Mouse (Mus musculus): Measurements from ENCODE around the gene Snx4.
"Not testable (repeated sequence)": the region's sequence is repeated elsewhere in the genome, so short reads cannot be mapped to it uniquely, and the experiment has no call there.

The Snx4 gene

DNA sequence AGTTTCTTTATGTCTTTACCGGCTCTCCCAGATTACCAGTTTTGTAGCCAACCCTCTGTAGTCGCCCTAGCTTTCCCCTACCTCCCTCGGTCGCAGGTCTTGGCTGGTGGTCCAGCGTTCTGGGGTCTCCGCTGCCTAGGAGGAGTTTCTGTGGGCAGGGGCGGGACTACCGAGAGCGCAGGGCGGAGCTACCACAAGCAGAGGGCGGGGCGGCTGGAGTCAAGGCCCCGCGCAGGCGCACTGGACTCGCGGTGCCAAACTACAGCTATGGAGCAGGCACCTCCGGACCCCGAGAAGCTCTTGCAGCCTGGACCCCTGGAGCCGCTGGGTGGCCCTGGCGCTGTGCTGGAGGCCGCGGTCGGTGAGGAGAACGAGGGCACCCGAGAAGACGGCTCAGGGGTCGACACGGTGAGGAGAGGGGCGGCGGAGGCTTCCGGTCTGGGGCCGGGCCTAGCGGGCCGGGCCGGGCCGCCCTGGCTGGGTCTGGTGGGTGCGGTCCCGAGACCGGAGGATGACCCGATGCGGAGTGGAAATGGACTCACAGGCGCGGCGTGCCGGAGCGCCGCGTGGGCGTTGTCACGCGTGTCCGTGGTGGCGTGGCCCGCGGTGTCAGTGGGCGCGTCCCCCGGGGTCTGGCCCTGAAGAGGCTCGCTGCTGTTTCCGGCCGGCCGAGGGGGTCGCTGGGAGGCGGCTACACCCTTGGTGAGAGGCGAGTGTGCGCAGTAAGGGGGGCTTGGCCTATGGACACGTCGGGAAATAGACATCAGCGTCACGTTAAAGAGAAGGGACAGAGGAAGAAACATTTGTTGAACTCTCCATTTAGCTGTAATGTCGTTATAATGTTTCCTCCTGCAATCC lies at the start of gene Snx4:
TSS of gene Snx4 (plus strand) at position 249 of the 858 bp plus-strand sequence.
- DNase-seq: peak; percentile 99

DNA sequence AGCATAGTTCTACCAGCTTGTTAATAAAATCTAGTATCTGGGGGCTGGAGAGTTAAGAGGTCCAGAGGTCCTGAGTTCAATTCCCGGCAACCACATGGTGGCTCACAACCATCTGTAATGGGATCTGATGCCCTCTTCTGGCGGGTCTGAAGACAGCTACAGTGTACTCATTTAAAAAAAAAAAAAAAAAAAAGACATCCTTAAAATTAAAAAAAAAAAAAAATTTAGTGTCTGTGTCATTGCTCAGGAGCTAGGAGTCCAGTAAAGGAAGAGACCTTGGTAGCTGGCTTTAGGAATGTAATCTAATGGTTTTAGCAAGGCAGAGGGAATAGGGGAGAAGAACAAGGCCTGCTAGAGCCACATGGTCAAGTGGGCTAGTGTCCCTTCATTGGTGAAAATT lies 40.4 kb upstream of the Snx4 start:
- DNase-seq: no peak

DNA sequence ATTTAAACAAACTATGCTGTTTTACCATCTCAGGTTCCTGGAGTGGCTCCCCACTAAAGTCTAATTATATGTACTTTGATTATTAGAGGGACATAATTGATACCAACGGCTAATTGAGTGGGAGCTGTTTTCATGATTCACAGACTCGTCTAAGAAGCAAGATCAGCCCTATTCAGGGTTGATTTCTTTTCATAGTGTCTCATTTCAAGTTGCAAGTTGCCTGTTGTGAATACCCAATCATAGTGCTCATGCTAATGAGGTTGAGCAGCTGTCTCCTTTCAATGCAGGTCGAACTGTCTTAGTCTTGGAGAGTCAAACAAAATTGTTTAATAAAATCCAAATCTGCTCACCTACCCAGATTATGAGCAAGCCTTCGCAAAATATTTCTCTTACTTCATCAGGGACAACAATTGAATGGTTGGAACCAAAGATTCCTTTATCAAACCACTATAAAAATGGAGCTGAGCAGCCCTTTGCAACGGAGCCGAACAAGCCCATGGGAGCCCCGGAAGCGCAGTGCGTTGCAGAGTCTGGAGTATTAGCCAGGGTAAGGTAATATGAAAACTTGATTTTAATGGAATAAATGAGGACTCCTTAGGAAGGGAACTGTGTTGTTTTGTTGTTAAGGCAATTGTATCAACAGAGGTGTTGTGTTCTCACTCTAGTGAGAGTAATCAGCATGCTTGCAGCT lies 34.8 kb upstream of the Snx4 start:
- no peak for DNase-seq

DNA sequence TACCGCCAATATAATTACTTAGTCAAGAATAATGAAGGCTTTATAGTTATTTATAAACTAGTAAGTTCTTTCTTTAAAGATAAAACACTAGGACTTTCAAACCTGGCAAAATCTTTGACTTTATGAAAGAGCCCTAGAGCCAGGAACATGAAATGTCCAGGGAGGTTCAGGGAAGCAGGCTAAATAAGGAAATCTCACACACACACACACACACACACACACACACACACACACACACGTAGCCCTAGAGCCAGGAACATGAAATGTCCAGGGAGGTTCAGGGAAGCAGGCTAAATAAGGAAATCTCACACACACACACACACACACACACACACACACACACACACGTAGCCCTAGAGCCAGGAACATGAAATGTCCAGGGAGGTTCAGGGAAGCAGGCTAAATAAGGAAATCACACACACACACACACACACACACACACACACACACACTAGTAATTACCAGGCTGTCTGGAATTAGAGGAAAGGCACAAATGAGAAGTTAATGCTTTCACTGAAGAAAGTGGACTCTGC lies 33.6 kb upstream of the Snx4 start:
- DNase-seq: not testable (repeated sequence)

DNA sequence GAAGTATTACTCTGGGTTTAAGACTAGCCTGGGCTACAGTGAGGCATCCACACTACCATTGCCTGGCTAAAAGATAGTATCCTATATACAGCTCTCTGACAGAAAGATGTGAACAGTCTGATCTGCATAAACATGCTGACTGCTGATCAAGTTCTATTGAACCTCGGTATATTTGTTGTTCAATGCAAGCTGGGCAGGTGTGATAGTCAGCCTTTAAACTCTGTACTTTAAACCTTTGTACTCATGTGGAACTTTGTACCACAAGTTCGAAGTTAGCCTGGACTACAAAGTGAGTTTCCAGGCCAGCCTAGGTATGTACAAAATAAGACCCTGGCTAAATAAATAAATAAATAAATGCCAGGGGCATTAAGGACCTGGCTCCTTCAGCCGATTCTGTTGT lies 28.8 kb upstream of the Snx4 start:
- DNase-seq: no peak

DNA sequence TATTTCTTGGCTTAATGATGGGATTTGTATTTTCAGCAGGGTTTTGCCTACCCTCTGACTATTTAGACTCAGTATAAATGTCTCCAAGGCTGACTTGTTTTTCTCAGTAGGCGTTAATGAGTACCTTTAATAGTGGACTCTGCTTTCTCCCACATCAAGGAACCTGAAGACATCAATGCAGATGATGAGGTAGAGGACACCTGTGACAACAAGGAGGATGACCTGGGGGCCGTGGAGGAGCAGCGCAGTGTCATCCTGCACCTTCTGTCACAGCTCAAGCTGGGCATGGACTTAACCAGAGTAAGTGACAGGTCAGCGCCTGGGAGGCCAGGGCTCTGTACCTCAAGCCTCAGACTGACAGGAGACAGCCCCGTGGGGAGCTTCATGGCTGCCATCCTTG lies 26.9 kb upstream of the Snx4 start:
- no peak for DNase-seq

DNA sequence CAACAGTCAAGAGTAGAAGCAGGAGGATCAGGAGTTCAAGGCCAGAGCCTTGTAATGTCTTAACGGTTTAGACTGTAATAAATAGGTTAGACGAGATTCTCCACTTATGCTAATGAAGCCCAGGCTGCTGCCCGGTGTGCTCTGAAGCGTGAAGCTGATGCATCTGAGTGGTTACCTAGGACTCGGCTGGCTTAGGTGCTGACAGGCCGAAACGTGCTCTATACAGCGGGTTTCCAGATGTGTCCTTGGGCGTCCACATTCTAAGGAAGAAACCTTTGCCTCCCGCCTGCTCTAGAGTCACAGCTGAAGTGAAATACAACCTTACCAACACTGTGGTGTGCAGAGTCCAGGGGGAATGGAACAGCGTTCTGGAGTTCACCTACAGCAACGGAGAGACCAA lies 17.1 kb upstream of the Snx4 start:
- no peak for DNase-seq

DNA sequence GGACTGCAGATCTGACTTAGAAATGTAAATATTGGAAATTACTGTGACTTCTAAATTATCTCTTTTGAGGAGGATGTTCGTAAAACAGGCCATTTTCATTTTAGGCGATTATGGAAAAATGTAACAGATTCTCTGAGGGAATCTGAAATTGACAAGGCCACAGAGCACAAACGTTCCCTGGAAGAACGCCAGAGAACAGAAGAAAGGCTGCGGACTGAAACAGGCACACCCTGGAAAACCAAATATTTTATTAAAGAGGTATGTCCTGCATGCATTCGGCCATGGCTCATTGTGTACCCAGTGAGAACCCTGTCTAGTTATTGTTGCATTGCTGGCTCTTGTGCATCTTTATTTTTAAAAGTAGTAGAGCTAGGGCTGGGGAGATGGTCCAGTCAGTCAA lies 15.1 kb upstream of the Snx4 start:
- DNase-seq: no peak

DNA sequence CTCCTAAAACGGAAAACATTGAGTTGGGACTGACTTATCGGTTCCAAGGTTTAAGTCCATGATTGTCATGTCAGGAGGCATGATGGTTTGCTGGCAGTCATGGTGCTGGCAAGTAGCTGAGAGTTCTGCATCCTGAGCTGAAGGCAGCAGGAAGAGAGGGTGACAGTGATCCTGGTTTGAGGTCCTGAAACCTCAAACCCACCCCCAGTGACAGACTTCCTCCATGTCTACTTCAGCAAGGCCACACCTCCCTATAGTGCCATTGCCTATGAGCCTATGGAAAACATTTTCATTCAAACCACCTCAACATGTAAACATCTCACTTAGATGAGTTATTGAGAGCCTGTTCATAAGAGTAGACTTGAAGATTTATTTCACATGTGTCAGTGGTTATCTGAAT lies 11.9 kb upstream of the Snx4 start:
- DNase-seq: no peak

DNA sequence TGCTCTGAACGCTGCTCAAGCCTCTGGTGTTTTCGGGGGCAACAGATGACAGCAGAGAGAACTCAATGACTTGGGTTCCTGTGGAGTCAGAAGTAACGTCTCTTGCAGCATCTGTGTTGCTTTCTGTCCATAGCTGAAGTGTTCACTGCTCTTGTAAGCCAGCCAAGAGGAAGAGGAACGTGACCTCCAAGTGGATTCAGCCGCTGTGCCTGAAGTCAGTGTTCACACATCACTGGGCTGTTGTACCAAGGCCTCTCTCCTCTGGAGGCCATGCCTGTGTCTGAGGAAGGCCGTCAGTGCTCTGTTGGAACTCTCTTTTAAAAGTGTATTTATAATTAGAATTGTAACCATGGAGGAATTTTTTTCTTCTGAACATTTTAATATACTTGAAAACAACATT lies 9.2 kb upstream of the Snx4 start:
- DNase-seq: no peak

DNA sequence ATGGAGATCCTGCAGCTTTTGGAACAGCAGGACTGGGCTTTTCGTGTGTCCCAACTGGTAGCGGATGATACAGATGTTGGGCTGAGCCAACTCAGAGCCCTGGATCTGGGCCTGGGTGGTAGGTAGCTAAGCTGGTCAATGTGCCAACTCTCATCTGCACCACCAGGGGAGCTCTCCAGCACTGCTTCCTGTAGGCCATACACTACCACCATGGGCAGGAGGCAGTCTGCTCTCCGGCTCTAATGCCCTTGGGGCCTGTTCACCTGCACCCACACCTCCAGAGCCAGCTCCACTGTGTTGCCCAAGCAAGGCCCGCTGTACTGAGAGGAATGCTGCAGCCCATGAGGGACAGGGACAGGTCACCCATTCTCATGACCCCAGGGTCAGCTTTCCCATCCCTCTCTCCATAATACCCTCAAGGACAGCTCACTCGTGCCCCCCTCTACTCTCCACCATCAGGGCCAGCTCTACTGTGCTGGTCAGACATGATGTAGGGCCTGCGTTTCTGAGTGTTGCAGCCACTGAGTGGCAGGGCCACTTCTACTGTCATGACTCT lies 7.0 kb upstream of the Snx4 start:
- DNase-seq: no peak

DNA sequence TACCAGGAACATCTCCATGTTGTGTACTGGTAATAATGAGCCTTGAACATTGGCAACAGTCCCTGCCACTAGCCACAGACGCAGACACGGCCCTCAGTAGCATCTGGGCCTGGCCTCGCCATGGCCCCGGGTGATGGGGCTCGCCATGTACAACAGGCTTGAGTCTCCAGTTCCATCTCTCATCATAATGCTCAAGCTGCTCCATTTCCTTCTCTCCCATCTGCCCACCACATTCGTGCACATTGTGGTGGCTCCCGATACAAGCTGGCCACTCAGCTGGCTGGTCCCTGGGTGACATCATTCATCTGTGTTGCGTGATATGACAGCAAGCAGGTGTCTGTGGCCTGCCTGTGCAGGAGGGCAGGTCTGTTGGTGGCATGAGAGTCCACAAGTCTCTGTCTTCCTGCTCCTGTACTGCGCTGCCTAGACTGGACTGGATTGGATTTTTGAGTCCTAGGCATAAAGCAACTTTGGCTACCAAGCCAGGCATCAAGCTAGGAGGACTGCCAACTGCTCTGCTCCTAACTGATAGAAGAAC lies 6.2 kb upstream of the Snx4 start:
- DNase-seq: no peak

DNA sequence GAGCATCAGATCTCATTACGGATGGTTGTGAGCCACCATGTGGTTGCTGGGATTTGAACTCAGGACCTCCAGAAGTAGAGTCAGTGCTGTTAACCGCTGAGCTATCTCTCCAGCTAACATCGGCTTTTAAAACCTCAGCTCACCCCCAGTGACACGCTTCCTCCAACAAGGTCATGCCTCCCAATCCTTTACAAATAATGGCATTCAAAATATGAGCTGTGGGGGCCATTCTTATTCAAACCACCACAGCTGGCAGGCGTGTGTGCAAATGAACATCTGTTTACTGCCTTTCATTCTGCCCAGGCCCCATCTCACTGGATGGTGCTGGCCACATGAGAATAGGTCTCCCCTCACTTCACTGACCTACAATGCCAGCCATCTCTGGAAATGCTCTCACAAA lies 4.7 kb upstream of the Snx4 start:
- no peak for DNase-seq

DNA sequence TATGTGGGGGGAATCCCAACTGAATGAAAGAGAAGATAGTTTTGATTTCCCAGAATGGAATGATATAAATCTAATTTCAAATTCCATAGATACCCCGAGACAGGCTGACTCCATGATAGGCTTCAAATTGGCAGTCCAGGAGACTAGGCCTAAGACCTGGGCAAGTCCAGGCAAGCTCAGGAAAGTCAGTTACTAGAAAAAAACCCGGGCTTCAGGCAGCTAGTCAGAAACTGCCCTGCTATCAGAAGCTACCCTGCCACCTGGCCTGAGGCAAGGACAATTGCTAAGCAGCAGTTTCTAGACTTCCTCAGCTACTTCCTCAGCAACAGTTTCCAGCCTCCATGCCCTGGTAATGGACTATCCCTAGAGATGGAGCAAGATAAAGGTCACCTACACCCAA lies 4.2 kb upstream of the Snx4 start:
- no peak for DNase-seq

DNA sequence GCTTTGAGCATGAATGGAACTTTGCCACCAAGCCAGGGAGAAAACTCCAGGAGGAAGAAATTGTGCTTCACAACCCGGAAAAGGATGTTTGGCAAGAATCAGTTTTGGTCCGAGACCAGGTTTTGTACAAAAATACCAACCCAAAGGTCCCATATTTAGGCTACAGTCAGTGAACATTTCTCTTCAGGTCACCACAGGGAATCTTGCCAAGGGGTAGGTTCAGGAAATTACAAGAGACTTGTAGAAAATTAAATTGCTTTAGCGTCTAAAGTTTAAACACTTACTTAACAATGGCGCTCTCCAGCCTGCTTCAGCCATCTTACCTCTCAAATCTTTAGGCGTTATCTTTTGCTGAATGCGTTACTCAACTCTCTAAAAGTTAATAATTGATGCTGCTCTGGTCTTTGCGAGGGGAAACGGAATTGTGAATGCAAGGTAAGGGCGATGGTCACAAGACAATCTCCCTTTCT lies 556 bp upstream of the Snx4 start:
- DNase-seq: peak; percentile 21

DNA sequence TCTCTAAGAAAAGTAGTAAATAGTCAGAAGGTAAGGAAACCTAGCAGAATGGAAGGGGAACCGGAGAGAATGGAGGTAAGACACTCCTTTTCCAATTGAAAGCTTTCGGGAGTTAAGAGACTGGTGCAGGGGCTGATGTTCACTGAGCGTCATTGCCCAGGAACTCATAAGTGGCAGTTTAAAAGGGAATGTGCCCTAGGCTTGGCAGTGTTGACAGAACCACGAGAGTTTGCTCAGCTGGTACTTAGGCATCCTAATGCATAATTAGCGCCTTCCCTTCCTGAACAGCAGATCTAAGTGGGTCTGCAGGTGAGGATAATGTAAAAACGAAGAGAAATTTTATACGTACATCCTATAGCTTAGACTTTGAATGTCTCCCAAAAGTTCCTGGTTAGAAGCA lies 4.4 kb downstream of the Snx4 start:
- DNase-seq: no peak

DNA sequence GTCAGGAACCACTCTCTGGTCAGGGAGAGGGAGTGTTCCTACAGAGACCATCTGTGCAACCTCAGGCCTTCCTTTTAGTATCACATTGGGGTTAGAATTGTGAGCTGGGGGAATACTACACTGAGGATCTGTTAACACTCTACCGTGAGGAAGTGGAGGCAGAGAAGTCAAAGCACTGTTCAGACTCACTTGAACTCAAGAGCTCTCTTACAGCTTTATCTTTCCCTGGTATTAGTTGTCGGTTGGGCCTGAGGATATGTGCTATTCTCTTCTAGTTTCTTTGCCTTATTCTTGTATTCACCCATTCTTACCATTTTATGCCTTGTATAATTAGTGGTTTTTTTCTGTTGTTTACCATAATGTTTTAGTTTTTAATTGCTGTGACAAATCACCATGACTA lies 7.3 kb downstream of the Snx4 start:
- DNase-seq: no peak

DNA sequence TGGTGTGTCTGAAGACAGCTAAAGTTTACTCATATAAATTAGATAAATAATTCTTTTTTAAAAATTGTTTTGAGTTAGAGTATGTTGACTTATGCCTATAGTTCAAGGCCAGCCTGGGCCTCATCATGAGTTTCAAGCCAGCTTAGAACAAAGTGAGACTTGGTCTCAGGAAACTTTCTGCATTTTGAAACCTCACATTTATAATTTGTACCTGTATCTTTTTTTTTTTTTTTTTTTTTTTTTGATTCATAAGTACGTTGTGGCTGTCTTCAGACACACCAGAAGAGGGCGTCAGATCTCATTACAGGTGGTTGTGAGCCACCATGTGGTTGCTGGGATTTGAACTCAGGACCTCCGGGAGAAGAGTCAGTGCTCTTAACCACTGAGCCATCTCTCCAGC lies 8.6 kb downstream of the Snx4 start:
- DNase-seq: no peak

DNA sequence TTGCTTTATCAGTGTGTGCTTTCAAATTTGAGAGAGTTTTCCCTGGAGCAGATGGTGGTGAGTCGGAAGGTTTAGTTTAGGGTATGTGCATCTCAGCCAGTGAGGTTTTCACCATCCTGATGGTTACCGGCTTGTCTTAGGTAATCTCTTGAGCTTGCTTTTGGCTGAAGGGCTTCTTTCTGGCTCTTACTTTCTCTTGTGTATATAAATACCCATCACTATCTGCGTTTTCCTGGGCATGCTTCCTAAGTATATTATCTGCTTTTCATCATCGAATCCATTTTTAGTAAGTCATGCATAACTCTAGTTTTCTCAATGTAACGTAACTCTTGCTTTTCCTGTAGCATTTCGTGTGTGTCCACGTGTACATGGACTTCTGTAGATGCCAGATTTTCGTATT lies 9.6 kb downstream of the Snx4 start:
- no peak for DNase-seq

DNA sequence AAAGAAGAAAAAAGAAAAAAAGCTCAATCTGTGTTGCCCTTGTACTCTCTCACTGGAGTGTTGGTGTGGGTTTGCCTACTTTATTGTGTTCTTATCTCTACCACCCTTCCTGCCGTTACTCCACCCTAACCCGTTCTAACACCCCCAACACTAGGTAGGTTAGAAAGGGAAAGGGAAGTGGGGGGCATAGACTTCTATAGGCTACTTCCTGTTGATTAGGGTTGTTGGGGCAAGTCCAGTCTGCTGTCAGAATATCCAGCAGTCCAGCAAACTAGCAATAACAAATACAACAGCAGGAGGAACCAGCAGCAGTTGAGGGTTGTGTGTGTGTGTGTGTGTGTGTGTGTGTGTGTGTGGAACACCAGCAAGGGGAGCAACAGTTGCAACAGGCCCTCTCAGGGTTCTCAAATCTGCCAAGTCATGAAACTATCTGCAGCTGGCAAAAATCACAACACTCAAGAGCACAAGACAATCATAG lies 10.4 kb downstream of the Snx4 start:
- DNase-seq: no peak

DNA sequence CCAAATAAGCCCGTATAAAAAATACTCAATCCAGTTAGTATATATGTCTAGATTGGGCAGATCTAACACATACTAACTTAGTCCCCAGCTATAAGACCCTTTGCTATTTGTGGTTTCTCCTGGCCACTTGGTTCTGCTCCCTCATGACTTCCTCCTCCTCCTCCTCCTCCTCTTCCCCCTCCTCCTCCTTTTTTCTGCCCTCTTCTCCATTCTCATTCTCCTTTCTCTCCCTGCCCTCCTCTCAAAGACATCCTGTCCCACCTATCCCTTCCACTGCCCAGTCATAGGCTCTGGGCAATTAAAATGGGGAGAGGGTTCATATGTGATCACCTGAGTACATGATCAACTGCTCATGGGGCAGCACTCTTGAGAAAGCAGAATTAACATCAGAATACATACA lies 10.9 kb downstream of the Snx4 start:
- no peak for DNase-seq

DNA sequence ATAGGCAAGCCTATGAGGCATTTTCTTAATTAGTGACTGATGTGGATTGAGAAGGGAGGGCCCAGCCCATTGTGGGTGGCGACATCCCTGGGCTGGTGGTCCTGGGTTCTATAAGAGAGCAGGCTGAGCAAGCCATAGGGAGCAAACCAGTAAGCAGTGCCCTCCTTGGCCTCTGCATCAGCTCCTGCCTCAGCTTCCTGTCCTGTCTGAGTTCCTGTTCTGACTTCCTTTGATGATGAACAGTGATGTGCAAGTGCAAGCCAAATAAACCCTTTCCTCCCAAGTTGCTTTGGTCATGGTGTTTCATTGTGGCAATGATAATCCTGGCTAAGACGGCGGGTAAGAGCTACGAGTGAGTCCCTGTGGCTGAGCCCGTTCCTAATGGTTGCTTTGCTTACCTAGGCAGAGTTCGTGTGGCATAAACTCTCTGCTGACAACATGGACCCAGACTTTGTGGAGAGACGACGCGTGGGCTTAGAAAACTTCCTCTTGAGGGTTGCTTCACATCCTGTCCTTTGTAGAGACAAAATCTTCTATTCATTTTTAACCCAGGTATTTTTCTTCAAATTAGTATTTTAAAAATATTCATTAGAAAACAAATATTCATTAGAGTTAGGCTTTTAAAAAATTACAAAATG lies 16.5 kb downstream of the Snx4 start:
- no peak for DNase-seq

DNA sequence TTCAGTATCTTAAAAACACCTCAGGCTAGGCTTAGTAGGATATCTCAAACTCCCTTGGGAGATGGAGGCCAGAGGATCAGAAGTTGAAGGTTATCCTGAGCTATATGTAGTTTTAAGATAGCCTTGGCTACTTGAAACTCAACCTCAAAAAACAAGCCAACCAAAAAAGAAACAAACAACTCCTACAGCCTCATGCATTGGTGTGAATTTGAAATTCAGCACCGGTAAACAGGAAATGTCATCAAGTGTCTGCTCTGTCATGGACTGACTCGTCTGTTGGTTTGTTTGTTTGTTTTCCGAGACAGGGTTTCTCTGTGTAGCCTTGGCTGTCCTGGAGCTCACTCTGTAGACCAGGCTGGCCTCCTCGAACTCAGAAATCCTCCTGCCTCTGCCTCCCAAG lies 20.6 kb downstream of the Snx4 start:
- DNase-seq: no peak
